Comparison of ENCODE assay signal across 8 mouse cellular contexts in genomic region chr2:165857841-165858426, GRCm38 (mm10). TPM values are rescaled to one million over a fixed set of nuclear protein-coding genes. Genes with fewer than 3 reads are reported as not detected.
DNase-seq lines count a peak whose midpoint lies in the region; ATAC-seq and TF ChIP-seq lines count a peak whose summit lies in the region.

No protein-coding gene starts in this region.

- peak overlapping the region; percentile 57 for H3K9ac ChIP-seq in forebrain, embryonic 14.5 days (ENCODE audit: low read length)
- H3K9ac ChIP-seq in limb, embryonic 13.5 days: peak overlapping the region; percentile 62
- H3K9ac ChIP-seq in midbrain, embryonic 13.5 days (replicated peaks): peak overlapping the region; percentile 62

- H3K27ac ChIP-seq in bone marrow, adult 2 months (ENCODE audit: control insufficient read depth, insufficient read depth, low read depth, low read length, poor library complexity): peak overlapping the region; percentile 91
- peak overlapping the region; percentile 89 for H3K27ac ChIP-seq in forebrain, embryonic 14.5 days (ENCODE audit: low read depth, low read length)
- H3K27ac ChIP-seq in hindbrain, embryonic 10.5 days: peak overlapping the region; percentile 90
- peak overlapping the region; percentile 94 for H3K27ac ChIP-seq in limb, embryonic 13.5 days
- H3K27ac ChIP-seq in midbrain, embryonic 13.5 days: peak overlapping the region; percentile 95

- H3K4me1 ChIP-seq in bone marrow, adult 2 months (ENCODE audit: control insufficient read depth, insufficient read depth, low read length): peaks cover 18% of the 10 kb centered on the region
- peaks cover 49% of the 10 kb centered on the region for H3K4me1 ChIP-seq in forebrain, embryonic 14.5 days (ENCODE audit: control insufficient read depth, insufficient read depth, low read length)
- H3K4me1 ChIP-seq in hindbrain, embryonic 10.5 days (replicated peaks): peaks cover 88% of the 10 kb centered on the region
- H3K4me1 ChIP-seq in limb, embryonic 13.5 days: peaks cover 70% of the 10 kb centered on the region
- H3K4me1 ChIP-seq in midbrain, embryonic 13.5 days (replicated peaks): peaks cover 80% of the 10 kb centered on the region

- DNase-seq in layer of hippocampus, adult 11-12 months (ENCODE audit: low spot score): peak; percentile 61
- no peak for DNase-seq in layer of hippocampus, postnatal 14 days (ENCODE audit: low spot score in 2 of 2)
- DNase-seq in forebrain, embryonic 14.5 days (ENCODE audit: low spot score): peak; percentile 62
- DNase-seq in hindbrain, embryonic 10.5 days (ENCODE audit: low spot score): peak; percentile 57

- 52% methylated on average over 22 of the region's 22 CpGs for whole genome bisulfite sequencing in bone marrow, adult 2 months
- WGBS in forebrain, embryonic 14.5 days: 2% methylated on average over 22 of the region's 22 CpGs
- 8% methylated on average over 22 of the region's 22 CpGs for WGBS in hindbrain, embryonic 10.5 days
- WGBS in limb, embryonic 13.5 days: 4% methylated on average over 22 of the region's 22 CpGs
- 5% methylated on average over 22 of the region's 22 CpGs for WGBS in midbrain, embryonic 13.5 days

- H3K4me3 ChIP-seq in bone marrow, adult 2 months (replicated peaks; ENCODE audit: control insufficient read depth, low read depth, low read length): no peak overlapping the region
- H3K4me3 ChIP-seq in forebrain, embryonic 14.5 days (ENCODE audit: low read depth, low read length): peak overlapping the region; percentile 4; the same call in 1 of the 2 replicates
- peak overlapping the region; percentile 35 for H3K4me3 ChIP-seq in hindbrain, embryonic 10.5 days
- peak overlapping the region; percentile 16 for H3K4me3 ChIP-seq in limb, embryonic 13.5 days
- H3K4me3 ChIP-seq in midbrain, embryonic 13.5 days (replicated peaks): no peak overlapping the region; the same call in 1 of the 2 replicates

- no peak; the same call in 1 of the 2 replicates for TF ChIP-seq POLR2A in bone marrow, adult 2 months (IDR thresholded peaks at IDR 0.05; ENCODE audit: borderline replicate concordance, control insufficient read depth, low read depth, low read length)

- peak; percentile 25 for ATAC-seq in forebrain, embryonic 14.5 days
- no peak for ATAC-seq in limb, embryonic 13.5 days (ENCODE audit: low FRiP score, low read depth)
- ATAC-seq in midbrain, embryonic 13.5 days: peak; percentile 52
- no peak for ATAC-seq in frontal cortex, adult (ENCODE audit: low TSS enrichment)

- 0 out of 2 replicates have a peak, but pooled peaks cover 3% of the 10 kb centered on the region for H3K36me3 ChIP-seq in forebrain, embryonic 14.5 days (ENCODE audit: control insufficient read depth, insufficient read depth, low read length)
- H3K36me3 ChIP-seq in hindbrain, embryonic 10.5 days: peaks cover 44% of the 10 kb centered on the region
- H3K36me3 ChIP-seq in limb, embryonic 13.5 days: peaks cover 14% of the 10 kb centered on the region
- H3K36me3 ChIP-seq in midbrain, embryonic 13.5 days: peaks cover 11% of the 10 kb centered on the region

- no peaks in the 10 kb centered on the region for H3K9me3 ChIP-seq in forebrain, embryonic 14.5 days (replicated peaks; ENCODE audit: control insufficient read depth, low read length)
- H3K9me3 ChIP-seq in hindbrain, embryonic 10.5 days: no peaks in the 10 kb centered on the region
- H3K9me3 ChIP-seq in limb, embryonic 13.5 days: no peaks in the 10 kb centered on the region
- H3K9me3 ChIP-seq in midbrain, embryonic 13.5 days: no peaks in the 10 kb centered on the region

- peak overlapping the region; percentile 43 for H3K4me2 ChIP-seq in forebrain, embryonic 14.5 days (ENCODE audit: low read length)
- peak overlapping the region; percentile 52 for H3K4me2 ChIP-seq in limb, embryonic 13.5 days (replicated peaks)
- H3K4me2 ChIP-seq in midbrain, embryonic 13.5 days (replicated peaks): peak overlapping the region; percentile 47

- no peaks in the 10 kb centered on the region for H3K27me3 ChIP-seq in forebrain, embryonic 14.5 days (replicated peaks; ENCODE audit: control insufficient read depth, insufficient read depth, low read length)
- H3K27me3 ChIP-seq in hindbrain, embryonic 10.5 days (ENCODE audit: insufficient read depth, poor library complexity, severe bottlenecking): no peaks in the 10 kb centered on the region
- no peaks in the 10 kb centered on the region for H3K27me3 ChIP-seq in limb, embryonic 13.5 days
- H3K27me3 ChIP-seq in midbrain, embryonic 13.5 days: no peaks in the 10 kb centered on the region

- no peak for TF ChIP-seq CTCF in bone marrow, adult 2 months (IDR thresholded peaks at IDR 0.05; ENCODE audit: control insufficient read depth, insufficient read depth, low read length)

RNA-seq across cellular contexts. Expression of gene Zmynd8, which starts 40.9 kb away (rescaled TPM):
- total RNA-seq in layer of hippocampus, postnatal 14 days (2021): 100 to 1,000 TPM; 138 to 143 TPM
- 34.1 and 75.2 TPM in 2 replicates for polyA plus RNA-seq in bone marrow, adult 2 months (2011; ENCODE audit: insufficient read depth, insufficient read length, low replicate concordance, missing spikeins)
- polyA plus RNA-seq in forebrain, embryonic 14.5 days (2014; fragmentation: Nextera tagmentation; extraction: Ambion mirVana): 43.3 and 58.0 TPM in 2 replicates
- polyA plus RNA-seq in hindbrain, embryonic 10.5 days (2016; fragmentation: Nextera tagmentation; extraction: Ambion mirVana): 60.0 and 65.2 TPM in 2 replicates
- 59.4 and 65.7 TPM in 2 replicates for polyA plus RNA-seq in limb, embryonic 13.5 days (2015; fragmentation: Nextera tagmentation; extraction: Ambion mirVana)
- polyA plus RNA-seq in midbrain, embryonic 13.5 days (2015; fragmentation: Nextera tagmentation; extraction: Ambion mirVana): 85.4 and 86.8 TPM in 2 replicates

Comparison
In these comparisons a context has a peak if more than half of its experiments do, and no peak if none do; other contexts are left out.
1. DNase-seq: peak in layer of hippocampus, adult 11-12 months (single experiment), forebrain, embryonic 14.5 days (single experiment) and hindbrain, embryonic 10.5 days (single experiment); none in layer of hippocampus, postnatal 14 days (0 of 2).
2. H3K4me3 ChIP-seq: peak in forebrain, embryonic 14.5 days (single experiment), hindbrain, embryonic 10.5 days (single experiment) and limb, embryonic 13.5 days (single experiment); none in bone marrow, adult 2 months (single experiment) and midbrain, embryonic 13.5 days (single experiment).
3. ATAC-seq: peak in forebrain, embryonic 14.5 days (single experiment) and midbrain, embryonic 13.5 days (single experiment); none in limb, embryonic 13.5 days (single experiment) and frontal cortex, adult (single experiment).
4. Peak in every context shown above with its lines, with median percentiles within 50 percentile points of each other: H3K27ac ChIP-seq, H3K4me2 ChIP-seq and H3K9ac ChIP-seq.